Mouse (Mus musculus) retina, postnatal 7 days (tissue): ENCODE measurements around the gene Cmtr1.
"Not testable (repeated sequence)": the region's sequence is repeated elsewhere in the genome, so short reads cannot be mapped to it uniquely, and the experiment has no call there.

Experiments
- DNase-seq: peaks from one replicate; pipeline ENCODE4 v3.0.0-alpha.2; 2012; ENCODE audit warnings: low read depth, low spot score

Cmtr1 gene

GRCm38 (mm10) chr17:29660076-29660761 lies at the start of gene Cmtr1:
Gene Cmtr1, plus strand, starts transcription at chr17:29660595.
- DNase-seq = peak; percentile 94

DNA sequence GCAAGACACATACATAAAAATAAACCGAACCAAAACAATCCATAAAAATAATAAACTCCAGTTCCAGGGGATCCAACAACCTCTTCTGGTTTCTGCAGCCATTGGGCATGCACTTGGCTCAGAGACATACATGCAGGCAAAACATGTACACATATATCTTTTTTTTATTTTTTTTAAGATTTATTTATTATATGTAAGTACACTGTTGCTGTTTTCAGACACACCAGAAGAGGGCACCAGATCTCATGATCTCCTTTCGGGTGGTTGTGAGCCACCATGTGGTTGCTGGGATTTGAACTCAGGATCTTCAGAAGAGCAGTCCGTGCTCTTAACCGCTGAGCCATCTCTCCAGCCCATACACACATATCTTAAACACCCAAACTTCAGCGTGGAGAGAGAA lies 46.9 kb upstream of the Cmtr1 start:
- not testable (repeated sequence) for DNase-seq

GRCm38 (mm10) chr17:29614115-29615023 lies 46.0 kb upstream of the Cmtr1 start, which contains the start of the genes Rnf8 and Gm28043:
Gene Rnf8, plus strand, starts transcription at chr17:29614790.
Gene Gm28043, plus strand, starts transcription at chr17:29614876.
- peak; percentile 92 for DNase-seq

DNA sequence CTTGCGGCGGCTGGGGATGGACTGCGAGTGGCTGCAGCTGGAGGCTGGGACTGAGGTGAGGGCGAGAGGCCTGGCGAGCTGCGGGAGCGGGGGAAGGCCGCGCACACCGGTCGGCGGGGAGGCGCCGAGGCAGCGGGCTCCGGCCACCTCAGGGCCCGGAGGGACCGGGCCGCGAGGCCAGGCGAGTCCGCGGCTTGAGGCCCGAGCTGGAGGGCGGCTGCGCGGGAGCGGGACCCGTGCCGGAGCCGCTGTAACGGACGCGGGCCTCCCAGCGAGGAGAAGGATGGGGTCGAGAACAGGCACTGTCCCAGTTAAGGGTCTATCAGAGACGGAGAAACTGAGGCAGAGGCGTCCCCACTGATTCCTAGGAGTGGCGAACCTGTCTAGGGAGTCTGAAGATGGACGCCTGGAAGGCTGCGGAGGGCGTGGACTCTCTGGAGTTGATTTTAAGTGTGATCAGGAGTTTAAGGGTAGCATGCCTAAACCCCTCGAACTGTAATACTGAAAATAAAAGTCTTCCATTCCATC lies 45.3 kb upstream of the Cmtr1 start:
- no peak for DNase-seq

- no peak for DNase-seq
Observed at GRCm38 (mm10) chr17:29615616-29616015, 44.8 kb upstream of the Cmtr1 start.

DNA sequence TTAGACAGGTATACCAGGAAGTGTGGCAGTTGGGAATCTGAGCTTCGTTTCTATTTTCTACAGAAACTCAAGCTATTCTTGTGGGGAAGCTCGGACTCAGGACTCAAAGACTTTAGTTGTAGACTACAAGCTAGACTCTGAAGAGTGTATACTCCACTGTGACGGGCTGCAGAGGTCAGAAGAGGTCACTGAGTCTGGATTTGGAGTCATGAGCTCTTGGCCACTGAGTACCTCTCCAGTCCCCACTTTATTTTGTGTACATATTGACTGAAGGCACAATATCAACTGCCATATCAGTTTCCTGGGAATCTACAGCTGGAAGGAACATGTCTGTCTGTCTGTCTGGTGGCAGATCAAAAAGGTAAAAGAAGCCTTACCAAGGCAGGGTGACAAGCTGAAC lies 41.2 kb upstream of the Cmtr1 start:
- no peak for DNase-seq

DNA sequence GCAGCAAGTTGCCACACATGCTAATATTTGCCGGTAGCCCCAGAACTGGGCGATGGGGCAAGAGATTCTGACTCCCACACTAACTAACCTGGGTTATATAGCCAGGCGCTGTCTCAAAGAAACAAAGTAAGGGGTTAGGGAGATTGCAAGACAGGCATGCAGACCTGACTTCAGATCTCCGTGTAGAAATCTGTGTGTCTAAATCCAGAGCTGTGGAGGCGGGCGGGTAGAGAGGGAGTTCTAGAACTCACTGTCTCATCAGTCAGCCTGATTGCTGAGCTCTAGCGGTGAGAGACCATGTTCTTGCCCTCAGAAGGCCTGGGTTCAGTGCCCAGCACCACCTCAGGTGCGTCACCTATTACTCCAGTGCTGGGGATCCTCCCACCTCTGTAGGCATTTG lies 36.9 kb upstream of the Cmtr1 start:
- no peak for DNase-seq

DNA sequence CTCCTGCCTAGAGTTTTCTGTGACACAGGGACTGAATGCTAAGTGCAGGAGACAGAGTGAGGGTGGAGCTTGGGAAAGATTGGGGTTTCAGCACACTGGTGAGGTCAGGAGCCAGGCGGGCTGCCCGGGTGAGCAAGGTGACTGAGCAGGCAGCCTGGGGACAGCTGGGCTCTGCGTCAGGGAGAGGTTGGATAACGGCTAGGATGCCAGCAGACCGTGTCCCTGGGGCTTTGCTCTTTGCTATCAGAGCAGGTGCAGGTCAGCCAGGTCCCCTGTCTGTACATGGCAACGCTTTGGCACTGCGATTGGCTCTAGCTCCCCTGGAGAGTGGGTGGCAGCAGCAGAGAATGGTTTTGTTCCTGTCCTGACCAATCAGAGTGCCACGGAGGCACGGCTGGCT lies 33.1 kb upstream of the Cmtr1 start:
- no peak for DNase-seq

DNA sequence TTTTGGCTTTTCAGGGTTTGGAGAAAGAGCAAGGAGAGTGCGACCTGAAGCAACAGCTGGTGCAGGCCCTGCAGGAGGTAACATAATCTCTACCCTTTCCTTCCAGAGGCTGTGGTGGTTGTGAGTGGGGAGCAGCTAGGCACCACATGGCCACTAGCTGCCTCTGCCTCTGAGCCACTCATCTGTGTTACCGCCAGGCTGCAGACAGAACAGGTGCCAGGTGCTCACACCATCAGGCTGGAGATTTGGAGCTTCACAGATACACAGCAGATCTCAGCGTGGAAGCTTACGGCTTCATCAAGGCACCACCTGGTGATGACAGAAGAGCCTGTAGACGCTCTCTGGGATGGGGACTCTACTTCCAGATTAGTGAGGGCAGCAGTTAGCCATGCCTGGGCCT lies 31.4 kb upstream of the Cmtr1 start:
- DNase-seq = no peak

- DNase-seq = no peak
Observed at GRCm38 (mm10) chr17:29629620-29630019, 30.8 kb upstream of the Cmtr1 start.

DNA sequence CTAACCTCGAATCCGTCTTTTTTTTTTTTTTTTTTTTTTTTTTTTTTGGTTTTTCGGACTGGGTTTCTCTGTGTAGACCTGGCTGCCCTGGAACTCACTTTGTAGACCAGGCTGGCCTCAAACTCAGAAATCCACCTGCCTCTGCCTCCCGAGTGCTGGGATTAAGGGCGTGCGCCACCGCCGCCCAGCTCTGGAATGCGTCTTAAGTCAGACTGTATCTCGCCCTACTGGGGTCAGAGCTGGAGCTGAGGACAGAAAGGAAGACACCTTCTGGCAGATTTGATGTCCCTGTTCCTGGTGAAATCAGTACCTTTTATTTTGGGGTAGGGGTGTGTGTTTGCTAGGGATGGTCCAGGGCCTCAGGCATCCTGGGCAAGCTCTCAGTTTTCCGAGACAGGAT lies 28.1 kb upstream of the Cmtr1 start:
- no peak for DNase-seq

GRCm38 (mm10) chr17:29635492-29635891 lies 24.9 kb upstream of the Cmtr1 start:
- DNase-seq = no peak

GRCm38 (mm10) chr17:29636118-29636517 lies 24.3 kb upstream of the Cmtr1 start:
- no peak for DNase-seq

DNA sequence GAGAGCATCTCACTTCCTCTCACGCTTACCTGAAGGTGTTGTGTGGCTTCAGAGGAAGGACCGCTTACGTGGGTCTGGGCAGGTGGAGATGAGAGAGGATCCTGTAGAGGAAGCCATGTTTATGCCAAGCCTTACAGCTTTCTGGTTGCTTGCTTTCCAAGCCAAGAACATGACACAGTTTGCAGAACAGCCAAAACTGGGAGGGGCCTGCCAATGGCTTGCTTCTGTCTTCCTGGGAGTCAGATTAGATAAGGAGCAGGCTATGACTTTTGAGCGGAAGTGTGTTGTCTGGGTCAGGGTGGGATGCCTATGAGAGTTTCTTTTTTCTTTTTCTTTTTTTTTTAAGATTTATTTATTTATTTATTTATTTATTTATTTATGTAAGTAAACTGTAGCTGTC lies 23.0 kb upstream of the Cmtr1 start:
- DNase-seq = no peak

DNA sequence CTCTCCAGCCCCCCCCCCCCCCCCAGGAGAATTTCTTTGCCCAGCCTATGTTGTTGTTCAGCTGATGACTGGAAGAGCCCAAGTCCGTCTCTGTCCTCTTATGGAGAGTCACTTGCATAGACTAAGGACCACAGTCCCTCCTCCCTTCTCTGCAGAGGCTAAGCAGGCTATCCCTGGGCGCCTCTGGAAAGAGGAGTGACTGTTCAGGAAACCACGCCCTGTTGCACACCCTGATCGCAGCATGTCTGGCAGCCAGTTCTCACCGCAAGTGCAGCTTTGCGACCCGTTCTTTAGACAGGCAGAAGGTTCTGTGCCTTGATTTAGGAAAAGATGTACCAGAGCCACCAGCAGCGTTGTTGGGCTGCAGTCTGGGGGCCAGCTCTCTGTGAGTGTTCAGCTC lies 22.5 kb upstream of the Cmtr1 start:
- DNase-seq = no peak

GRCm38 (mm10) chr17:29640971-29641370 lies 19.4 kb upstream of the Cmtr1 start:
- DNase-seq = no peak

- DNase-seq = no peak
Observed at GRCm38 (mm10) chr17:29642219-29642618, 18.2 kb upstream of the Cmtr1 start.

GRCm38 (mm10) chr17:29658249-29658648 lies 2.1 kb upstream of the Cmtr1 start:
- DNase-seq = no peak

GRCm38 (mm10) chr17:29660762-29661391 lies 482 bp downstream of the Cmtr1 start:
- no peak for DNase-seq

GRCm38 (mm10) chr17:29662145-29662544 lies 1.8 kb downstream of the Cmtr1 start:
- no peak for DNase-seq

DNA sequence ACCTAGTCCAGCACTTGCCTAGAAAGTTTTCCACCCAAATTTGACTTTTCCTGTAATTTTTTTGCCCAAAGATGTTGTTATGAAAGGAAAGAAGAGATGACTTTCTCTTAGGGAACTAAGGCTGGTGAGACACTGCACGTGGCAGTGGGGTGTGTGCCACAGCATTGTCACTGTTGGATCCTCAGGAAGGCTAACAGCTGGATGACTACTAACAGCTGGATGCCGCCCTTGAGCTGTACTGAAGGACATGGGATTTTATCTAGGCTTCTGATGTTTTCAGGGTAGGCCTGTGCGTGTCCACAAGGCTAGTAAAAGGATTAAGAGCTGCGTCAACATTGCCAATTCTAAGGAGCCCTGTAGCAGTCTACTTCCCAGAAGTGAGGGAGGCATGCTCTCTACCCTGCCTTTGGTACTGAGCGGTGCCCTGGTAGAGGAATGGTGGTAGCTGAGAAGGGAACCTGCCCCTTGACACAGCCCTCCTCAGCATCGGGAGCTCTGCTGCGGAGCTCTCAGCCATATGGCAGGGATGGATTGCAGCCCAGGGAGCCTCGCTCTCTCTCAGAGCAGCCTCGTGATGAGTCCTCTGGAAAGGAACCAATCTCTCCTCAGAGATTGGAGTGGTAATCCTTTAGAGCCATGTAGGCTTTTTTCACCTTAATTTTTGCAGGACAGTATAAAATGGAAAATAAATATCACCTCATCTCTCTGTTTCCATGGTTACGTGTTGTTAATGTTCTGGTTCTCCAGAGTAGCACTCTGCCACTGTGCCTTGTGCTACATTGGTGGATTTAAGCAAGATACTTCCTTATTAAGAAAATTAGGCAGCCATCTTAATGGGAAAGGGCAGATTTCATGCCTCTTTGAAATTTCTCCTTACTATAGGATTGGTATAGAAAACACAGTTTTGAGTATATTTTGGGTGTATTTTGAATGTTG lies 7.9 kb downstream of the Cmtr1 start:
- DNase-seq = no peak
